Mouse (Mus musculus) myocyte (in vitro differentiated cells): Measurements from ENCODE around the gene Nup188.

ENCODE experiments used
- CEBPB ChIP-seq: IDR thresholded peaks from 2 replicates; pipeline ENCODE4 v1.6.1; 2011; ENCODE audit warnings: mild to moderate bottlenecking, moderate library complexity; ENCODE audit not compliant: poor library complexity, insufficient read depth, severe bottlenecking
- E2F4 ChIP-seq: IDR thresholded peaks from one replicate; pipeline ENCODE4 v1.6.1; 2011; ENCODE audit warnings: mild to moderate bottlenecking, control low read depth, moderate library complexity; ENCODE audit not compliant: insufficient read depth
- MAX ChIP-seq: IDR thresholded peaks from one replicate; pipeline ENCODE4 v1.6.1; 2011; ENCODE audit warnings: low read depth, mild to moderate bottlenecking, control low read depth
- MYOD1 ChIP-seq, 3 experiments: IDR thresholded peaks; one replicate each; pipeline ENCODE4 v1.6.1; 2011; ENCODE audit warnings: control low read depth in 2 of 3, low read depth in 2 of 3, mild to moderate bottlenecking in 2 of 3, moderate library complexity in 1 of 3; ENCODE audit not compliant: insufficient read length in 2 of 3, control insufficient read depth in 1 of 3
- MYOG ChIP-seq, 3 experiments: IDR thresholded peaks; one replicate each; pipeline ENCODE4 v1.6.1; 2011; ENCODE audit warnings: control low read depth in 2 of 3, low read depth in 2 of 3, mild to moderate bottlenecking in 2 of 3; ENCODE audit not compliant: insufficient read length in 2 of 3, control insufficient read depth in 1 of 3, insufficient read depth in 1 of 3
- POLR2A ChIP-seq: IDR thresholded peaks from one replicate; pipeline ENCODE4 v1.6.1; 2011; ENCODE audit warnings: low read depth, mild to moderate bottlenecking, control low read depth, moderate library complexity; ENCODE audit not compliant: insufficient read length
- POLR2AphosphoS2 ChIP-seq: IDR thresholded peaks from one replicate; pipeline ENCODE4 v1.6.1; 2011; ENCODE audit warnings: low read depth, control low read depth; ENCODE audit not compliant: insufficient read length
- SRF ChIP-seq: IDR thresholded peaks from one replicate; pipeline ENCODE4 v1.6.1; 2011; ENCODE audit warnings: low read depth; ENCODE audit not compliant: control insufficient read depth, insufficient read length
- TCF12 ChIP-seq: IDR thresholded peaks from one replicate; pipeline ENCODE4 v1.6.1; 2011; ENCODE audit warnings: mild to moderate bottlenecking, control low read depth; ENCODE audit not compliant: poor library complexity, insufficient read depth, severe bottlenecking
- TCF3 ChIP-seq: IDR thresholded peaks from one replicate; pipeline ENCODE4 v1.6.1; 2011; ENCODE audit warnings: low read depth, control low read depth; ENCODE audit not compliant: insufficient read length
- USF1 ChIP-seq: IDR thresholded peaks from one replicate; pipeline ENCODE4 v1.6.1; 2011; ENCODE audit warnings: low read depth, mild to moderate bottlenecking, control low read depth, moderate library complexity

DNA sequence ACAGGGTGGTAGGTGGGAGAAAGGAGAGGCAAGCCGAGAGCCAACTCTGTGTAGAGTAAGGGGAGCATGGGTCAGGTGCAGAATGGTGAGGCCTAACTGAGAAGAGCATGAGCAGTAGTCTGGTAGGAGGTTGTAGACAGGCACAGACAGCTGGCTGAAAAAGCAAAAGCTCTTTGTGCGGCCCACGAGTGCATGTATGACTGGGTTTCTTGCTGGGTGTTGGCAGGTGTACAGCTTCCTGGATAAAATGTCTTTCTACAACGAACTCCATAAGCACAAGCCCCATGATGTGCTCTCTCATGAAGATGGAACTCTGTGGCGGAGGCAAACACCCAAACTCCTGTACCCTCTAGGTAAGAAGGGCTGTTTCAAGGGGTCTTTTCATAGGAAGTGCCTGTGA lies 30.8 kb downstream of the Nup188 start:
- TF ChIP-seq USF1: no peak
- TF ChIP-seq POLR2A: no peak
- no peak for TF ChIP-seq POLR2AphosphoS2
- no peak for TF ChIP-seq MAX
- TF ChIP-seq E2F4: no peak
- TF ChIP-seq TCF3: no peak
- no peak for TF ChIP-seq MYOD1 (IDR thresholded peaks at IDR 0.05; ENCODE audit: control insufficient read depth in 1 of 3, insufficient read length in 2 of 3, low read depth in 2 of 3)
- no peak for TF ChIP-seq CEBPB
- TF ChIP-seq TCF12: no peak
- no peak for TF ChIP-seq SRF
- no peak for TF ChIP-seq MYOG (IDR thresholded peaks at IDR 0.05; ENCODE audit: control insufficient read depth in 1 of 3, insufficient read depth in 1 of 3, insufficient read length in 2 of 3, low read depth in 2 of 3)
